Mouse (Mus musculus) T-cell, adult 2 months (primary cell): ENCODE measurements around the gene Ncbp3.

Experiments used
- DNase-seq: peaks from one replicate; pipeline ENCODE4 v3.0.0; 2022; ENCODE audit warnings: low spot score

Gene Ncbp3

DNA sequence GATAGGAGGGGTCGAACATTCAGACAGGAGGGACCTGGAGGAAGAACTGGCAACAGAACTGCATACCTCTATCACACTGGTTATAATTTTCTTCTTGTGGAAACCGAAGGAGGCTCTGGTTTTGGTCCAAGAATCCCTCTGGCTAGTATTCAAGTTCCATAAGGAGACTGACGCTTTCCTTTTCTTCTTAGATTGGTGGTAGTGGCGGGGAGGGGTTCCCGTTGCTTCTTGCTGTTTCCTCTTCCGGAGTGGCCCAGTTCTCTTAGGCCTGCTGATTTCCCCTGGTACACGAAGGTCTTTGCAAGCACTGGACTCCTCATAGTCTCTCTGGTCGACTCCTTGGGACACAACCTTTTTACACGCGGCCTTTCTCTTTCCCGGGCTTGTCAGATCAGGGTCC, 89.5 kb downstream of the Ncbp3 start:
- no peak for DNase-seq

DNA sequence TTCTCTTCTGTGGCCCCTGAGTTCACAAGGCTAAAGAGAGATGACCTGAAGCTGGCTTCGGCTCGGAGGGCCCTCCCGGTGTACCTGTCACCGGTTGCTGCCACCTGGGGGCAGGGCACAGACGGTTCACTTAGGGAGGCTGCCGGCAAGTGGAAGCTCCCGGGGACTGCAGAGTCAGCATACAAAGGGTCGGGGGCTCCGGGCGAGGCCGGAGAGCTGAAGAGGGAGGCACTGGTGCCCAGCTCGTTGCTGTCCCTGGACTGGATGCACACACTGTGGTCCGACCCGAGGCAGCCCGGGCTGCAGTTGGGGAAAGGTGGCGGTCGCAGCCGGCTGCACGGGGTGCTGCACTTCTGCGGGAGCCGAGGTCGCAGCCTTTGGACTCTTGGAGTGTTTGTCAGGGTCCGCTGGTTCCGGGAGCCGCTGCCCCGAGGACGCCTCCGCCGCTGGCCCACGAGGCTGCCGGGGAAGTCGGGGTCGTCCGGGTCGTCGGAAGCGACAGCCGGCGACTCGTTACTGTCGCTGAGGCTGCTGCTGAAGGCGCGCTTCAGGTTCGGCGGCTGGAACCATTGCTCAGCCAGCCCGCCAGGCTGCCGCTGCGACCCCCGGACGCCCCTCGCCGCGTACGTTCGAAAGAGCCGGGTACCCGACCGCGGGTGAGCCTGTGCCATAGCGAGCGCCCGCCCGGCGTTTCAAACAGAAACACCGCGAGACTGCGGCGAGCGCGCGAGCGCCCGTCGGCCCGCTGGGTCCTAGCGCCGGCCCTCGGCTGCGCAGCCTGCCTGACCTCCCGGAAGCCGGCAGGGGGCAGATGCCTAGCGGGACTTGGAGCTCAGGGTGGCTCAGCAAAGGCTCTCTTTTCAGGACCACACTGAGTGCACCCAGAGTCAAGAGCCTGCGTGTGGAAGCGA, 90.3 kb downstream of the Ncbp3 start, which contains the start of gene Haspin:
Gene Haspin, minus strand, starts transcription at position 704 of the 911 bp plus-strand sequence.
- DNase-seq = peak; percentile 93
